Mouse (Mus musculus): ENCODE data around the gene Plekhg6.

Plekhg6 gene

GRCm38 (mm10) chr6:125323547-125323946 lies 57.0 kb downstream of the Plekhg6 start:
- DNase-seq (ENCODE audit: low read depth): no peak

- no peak for DNase-seq (ENCODE audit: low read depth)
Observed at GRCm38 (mm10) chr6:125322794-125323193, 57.8 kb downstream of the Plekhg6 start.

- no peak for DNase-seq (ENCODE audit: low read depth)
Observed at GRCm38 (mm10) chr6:125321114-125321855, 59.3 kb downstream of the Plekhg6 start.

- no peak for DNase-seq (ENCODE audit: low read depth)
Observed at GRCm38 (mm10) chr6:125320323-125320722, 60.3 kb downstream of the Plekhg6 start, which contains the start of gene Scnn1a. Gene Scnn1a, plus strand, starts transcription at chr6:125320659.

GRCm38 (mm10) chr6:125319919-125320296 lies 60.7 kb downstream of the Plekhg6 start:
- DNase-seq (ENCODE audit: low read depth): no peak

GRCm38 (mm10) chr6:125318981-125319918 lies 61.3 kb downstream of the Plekhg6 start:
- DNase-seq (ENCODE audit: low read depth): no peak

- no peak for DNase-seq (ENCODE audit: low read depth)
Observed at GRCm38 (mm10) chr6:125317077-125317476, 63.5 kb downstream of the Plekhg6 start.

GRCm38 (mm10) chr6:125314746-125315145 lies 65.8 kb downstream of the Plekhg6 start:
- no peak for DNase-seq (ENCODE audit: low read depth)

GRCm38 (mm10) chr6:125314231-125314563 lies 66.4 kb downstream of the Plekhg6 start:
- DNase-seq (ENCODE audit: low read depth): no peak

- peak; percentile 33 for DNase-seq (ENCODE audit: low read depth)
Observed at GRCm38 (mm10) chr6:125313546-125314230, 66.9 kb downstream of the Plekhg6 start, which contains the start of gene Ltbr. Gene Ltbr, minus strand, starts transcription at chr6:125313885.
